Mouse (Mus musculus) liver, embryonic 12.5 days (tissue): ENCODE measurements around the gene Srp14. TPM values are rescaled to one million over a fixed set of nuclear protein-coding genes. Genes with fewer than 3 reads are reported as not detected.

ENCODE experiments used
- polyA plus RNA-seq: library from polyadenylated mRNA; unstranded; fragments of >200 nt; fragmentation: Nextera tagmentation; extraction: Ambion mirVana; gene quantifications from 2 replicates; pipeline ENCODE4 v1.2.1, GENCODE M21; 2016

Gene Srp14
- polyA plus RNA-seq, 1 experiment from 2014 or later, result 130 TPM

Other genes starting within 250 kb of the Srp14 start
- gene Fsip1, start 222.7 kb downstream of the Srp14 start, polyA plus RNA-seq, result 0.23 and 0.35 TPM in 2 replicates
- gene Gpr176, start 106.3 kb downstream of the Srp14 start, polyA plus RNA-seq, result 0.66 and 0.81 TPM in 2 replicates
- 7.6 and 8.5 TPM in 2 replicates for gene Eif2ak4, start 91.1 kb downstream of the Srp14 start, polyA plus RNA-seq
- 0.62 and 0.83 TPM in 2 replicates for gene Bmf, start 70.0 kb upstream of the Srp14 start, polyA plus RNA-seq
- 70.9 and 72.5 TPM in 2 replicates for gene Bub1b, start 118.5 kb upstream of the Srp14 start, polyA plus RNA-seq
- gene Pak6, start 183.6 kb upstream of the Srp14 start, polyA plus RNA-seq, result 1.4 and 1.9 TPM in 2 replicates
- gene Ankrd63, start 224.3 kb upstream of the Srp14 start, polyA plus RNA-seq, result 0.07 TPM in 1 of 2 replicates, not detected in the other
- 2.5 and 2.6 TPM in 2 replicates for gene Plcb2, start 248.7 kb upstream of the Srp14 start, polyA plus RNA-seq